Mouse (Mus musculus) intestine, postnatal 0 days (tissue): ENCODE measurements around the gene Cog4. TPM values are rescaled to one million over a fixed set of nuclear protein-coding genes. Genes with fewer than 3 reads are reported as not detected.

Experiments used
- ATAC-seq: fragments of 200-750 bp; cut with Nextera tagmentation; 2 replicates; pipeline ENCODE4 v1.8.0; 2017; ENCODE audit warnings: mild to moderate bottlenecking, moderate TSS enrichment, moderate library complexity
- H3K27ac ChIP-seq: fragments of 300-500 bp; sonication (generic); 2 replicates; pipeline ENCODE4 v1.5.1; 2014; ENCODE audit warnings: mild to moderate bottlenecking, low read depth, low read length, moderate library complexity
- H3K27me3 ChIP-seq: fragments of 300-500 bp; sonication (generic); replicated peaks from 2 replicates; pipeline ENCODE4 v1.6.1; 2014; ENCODE audit warnings: low read length, mixed read lengths; ENCODE audit not compliant: control insufficient read depth, insufficient read depth
- H3K36me3 ChIP-seq: fragments of 300-500 bp; sonication (generic); 2 replicates; pipeline ENCODE4 v1.6.1; 2014; ENCODE audit warnings: mild to moderate bottlenecking, moderate library complexity; ENCODE audit not compliant: control insufficient read depth, insufficient read depth
- H3K4me1 ChIP-seq: fragments of 300-500 bp; sonication (generic); replicated peaks from 2 replicates; pipeline ENCODE4 v1.6.1; 2014; ENCODE audit warnings: antibody characterized with exemption, low read length, mixed read lengths; ENCODE audit not compliant: control insufficient read depth, insufficient read depth
- H3K4me2 ChIP-seq: fragments of 300-500 bp; sonication (generic); replicated peaks from 2 replicates; pipeline ENCODE4 v1.6.1; 2014; ENCODE audit warnings: low read depth, mild to moderate bottlenecking, moderate library complexity
- H3K4me3 ChIP-seq: fragments of 300-500 bp; sonication (generic); 2 replicates; pipeline ENCODE4 v1.5.1; 2014; ENCODE audit warnings: low read depth, low read length
- H3K9ac ChIP-seq: fragments of 300-500 bp; sonication (generic); 2 replicates; pipeline ENCODE4 v1.6.1; 2014; ENCODE audit warnings: mild to moderate bottlenecking, low read depth, low read length
- H3K9me3 ChIP-seq: fragments of 300-500 bp; sonication (generic); 2 replicates; pipeline ENCODE4 v1.6.1; 2016; ENCODE audit warnings: mixed run types; ENCODE audit not compliant: control insufficient read depth
- CTCF ChIP-seq: sonication (generic); IDR thresholded peaks from 2 replicates; pipeline ENCODE4 v1.5.1; 2016; ENCODE audit warnings: low read depth, mild to moderate bottlenecking, control low read depth, antibody characterized with exemption, moderate library complexity
- WGBS: fragments of 180-500 bp; shearing (Covaris S2); extraction: QIAGEN DNeasy Blood & Tissue Kit; methylation state at CpG from one replicate; pipeline ENCODE4 v1.1.7; 2014; 5-methylcytosine and 5-hydroxymethylcytosine counted together
- polyA plus RNA-seq: library from polyadenylated mRNA; unstranded; fragments of >200 nt; fragmentation: Nextera tagmentation; extraction: Ambion mirVana; gene quantifications from 2 replicates; pipeline ENCODE4 v1.2.1, GENCODE M21; 2015

Gene Cog4
- polyA plus RNA-seq, 1 experiment from 2014 or later = 40.2 TPM

- H3K36me3 ChIP-seq = peaks cover 67% of the 10 kb centered on the region
- H3K9me3 ChIP-seq = no peaks in the 10 kb centered on the region
- TF ChIP-seq CTCF = no peak
- H3K4me2 ChIP-seq = no peak overlapping the region
- WGBS = 87% methylated on average over 3 of the region's 3 CpGs
- no peaks in the 10 kb centered on the region for H3K4me1 ChIP-seq
- no peak overlapping the region for H3K4me3 ChIP-seq
- no peak overlapping the region for H3K27ac ChIP-seq
- no peak overlapping the region for H3K9ac ChIP-seq
- no peaks in the 10 kb centered on the region for H3K27me3 ChIP-seq
- ATAC-seq = no peak
Measured at GRCm38 (mm10) chr8:110886634-110887033, 40.2 kb downstream of the Cog4 start.

- no peaks in the 10 kb centered on the region for H3K9me3 ChIP-seq
- no peak for TF ChIP-seq CTCF
- no peak overlapping the region for H3K9ac ChIP-seq
- no peaks in the 10 kb centered on the region for H3K27me3 ChIP-seq
- WGBS = 85% methylated on average over 10 of the region's 10 CpGs
- H3K4me1 ChIP-seq = no peaks in the 10 kb centered on the region
- H3K27ac ChIP-seq = no peak overlapping the region
- no peak overlapping the region for H3K4me2 ChIP-seq
- H3K36me3 ChIP-seq = peaks cover 58% of the 10 kb centered on the region
- ATAC-seq = no peak
- H3K4me3 ChIP-seq = no peak overlapping the region
Measured at GRCm38 (mm10) chr8:110887551-110887950, 41.2 kb downstream of the Cog4 start.

- H3K27ac ChIP-seq = no peak overlapping the region
- H3K4me2 ChIP-seq = no peak overlapping the region
- no peak overlapping the region for H3K4me3 ChIP-seq
- H3K36me3 ChIP-seq = peaks cover 49% of the 10 kb centered on the region
- no peak for TF ChIP-seq CTCF
- no peaks in the 10 kb centered on the region for H3K27me3 ChIP-seq
- no peaks in the 10 kb centered on the region for H3K4me1 ChIP-seq
- 90% methylated on average over 8 of the region's 8 CpGs for WGBS
- H3K9ac ChIP-seq = no peak overlapping the region
- ATAC-seq = no peak
- H3K9me3 ChIP-seq = no peaks in the 10 kb centered on the region
Measured at GRCm38 (mm10) chr8:110888441-110888840, 42.0 kb downstream of the Cog4 start.

GRCm38 (mm10) chr8:110888860-110889259 is 42.5 kb downstream of the Cog4 start:
- Histone ChIP-seq H3K9me3 (no peaks in the 10 kb centered on the region), H3K9ac (no peak overlapping the region), H3K4me2 (no peak overlapping the region), H3K27me3 (no peaks in the 10 kb centered on the region), H3K36me3 (peaks cover 45% of the 10 kb centered on the region), H3K4me3 (no peak overlapping the region), H3K4me1 (no peaks in the 10 kb centered on the region), H3K27ac (no peak overlapping the region)
- 88% methylated on average over 16 of the region's 16 CpGs for WGBS
- ATAC-seq = no peak
- no peak for TF ChIP-seq CTCF

- no peak overlapping the region for H3K9ac ChIP-seq
- no peaks in the 10 kb centered on the region for H3K4me1 ChIP-seq
- no peaks in the 10 kb centered on the region for H3K9me3 ChIP-seq
- no peak overlapping the region for H3K4me3 ChIP-seq
- no peak overlapping the region for H3K27ac ChIP-seq
- ATAC-seq = no peak
- H3K36me3 ChIP-seq = peaks cover 42% of the 10 kb centered on the region
- H3K27me3 ChIP-seq = no peaks in the 10 kb centered on the region
- no peak for TF ChIP-seq CTCF
- 67% methylated on average over 12 of the region's 12 CpGs for WGBS
- no peak overlapping the region for H3K4me2 ChIP-seq
Measured at GRCm38 (mm10) chr8:110889904-110890470, 43.6 kb downstream of the Cog4 start.

GRCm38 (mm10) chr8:110892040-110892439 is 45.6 kb downstream of the Cog4 start:
- 91% methylated on average over 7 of the region's 7 CpGs for WGBS
- Histone ChIP-seq H3K9ac (no peak overlapping the region), H3K9me3 (no peaks in the 10 kb centered on the region), H3K27me3 (no peaks in the 10 kb centered on the region), H3K4me3 (no peak overlapping the region), H3K4me2 (no peak overlapping the region), H3K27ac (no peak overlapping the region), H3K36me3 (peaks cover 32% of the 10 kb centered on the region), H3K4me1 (no peaks in the 10 kb centered on the region)
- no peak for TF ChIP-seq CTCF
- no peak for ATAC-seq

- Histone ChIP-seq H3K9me3 (no peaks in the 10 kb centered on the region), H3K4me1 (no peaks in the 10 kb centered on the region), H3K27ac (no peak overlapping the region), H3K4me3 (no peak overlapping the region), H3K36me3 (peaks cover 26% of the 10 kb centered on the region), H3K9ac (no peak overlapping the region), H3K27me3 (no peaks in the 10 kb centered on the region), H3K4me2 (no peak overlapping the region)
- 86% methylated on average over 2 of the region's 2 CpGs for WGBS
- TF ChIP-seq CTCF = no peak
- no peak for ATAC-seq
Measured at GRCm38 (mm10) chr8:110892913-110893312, 46.5 kb downstream of the Cog4 start.
